ENCODE assay signal across 8 mouse cellular contexts in genomic region chr10:78411851-78412250, GRCm38 (mm10). TPM values are rescaled to one million over a fixed set of nuclear protein-coding genes. Genes with fewer than 3 reads are reported as not detected.
DNase-seq lines count a peak whose midpoint lies in the region; ATAC-seq lines count a peak whose summit lies in the region.

No protein-coding gene starts in this region.

- H3K4me1 ChIP-seq in forebrain, embryonic 11.5 days (replicated peaks; ENCODE audit: control insufficient read depth, insufficient read depth, low read length), result no peaks in the 10 kb centered on the region; the same call in 1 of the 2 replicates
- H3K4me1 ChIP-seq in limb, embryonic 15.5 days, result peaks cover 17% of the 10 kb centered on the region

- H3K4me2 ChIP-seq in forebrain, embryonic 11.5 days (ENCODE audit: low read depth, low read length, severe bottlenecking), result peak overlapping the region; percentile 81
- H3K4me2 ChIP-seq in limb, embryonic 15.5 days, result peak overlapping the region; percentile 67

- H3K27ac ChIP-seq in forebrain, embryonic 11.5 days (ENCODE audit: low read depth, low read length), result no peak overlapping the region
- H3K27ac ChIP-seq in limb, embryonic 15.5 days, result peak overlapping the region; percentile 91

- peak; percentile 15 for DNase-seq in embryo, embryonic 9.5 days (ENCODE audit: extremely low spot score)
- DNase-seq in embryo, embryonic 10 days (ENCODE audit: low spot score), result no peak
- DNase-seq in 3T3-L1 (ENCODE audit: low read depth, low spot score), result peak; percentile 46
- DNase-seq in forebrain, embryonic 11.5 days (ENCODE audit: low spot score), result no peak
- no peak for DNase-seq in Muller cell, postnatal 12 days (ENCODE audit: inconsistent ontology term)
- no peak for DNase-seq in thymus, postnatal 0 days (ENCODE audit: low spot score)

- H3K27me3 ChIP-seq in forebrain, embryonic 11.5 days (ENCODE audit: control insufficient read depth, insufficient read depth, low read length), result no peaks in the 10 kb centered on the region
- H3K27me3 ChIP-seq in limb, embryonic 15.5 days, result no peaks in the 10 kb centered on the region

- H3K36me3 ChIP-seq in forebrain, embryonic 11.5 days (ENCODE audit: control insufficient read depth, insufficient read depth, low read length), result peaks cover 3% of the 10 kb centered on the region; the same call in 1 of the 2 replicates
- H3K36me3 ChIP-seq in limb, embryonic 15.5 days, result peaks cover 43% of the 10 kb centered on the region

- peak overlapping the region; percentile 94 for H3K4me3 ChIP-seq in forebrain, embryonic 11.5 days (ENCODE audit: low read depth, low read length)
- H3K4me3 ChIP-seq in limb, embryonic 15.5 days, result peak overlapping the region; percentile 99

- WGBS in forebrain, embryonic 11.5 days, result 24% methylated on average over 8 of the region's 8 CpGs
- WGBS in limb, embryonic 15.5 days, result 13% methylated on average over 8 of the region's 8 CpGs

- peak overlapping the region; percentile 86 for H3K9ac ChIP-seq in forebrain, embryonic 11.5 days (ENCODE audit: low read length)
- H3K9ac ChIP-seq in limb, embryonic 15.5 days, result peak overlapping the region; percentile 96

- no peak for ATAC-seq in forebrain, embryonic 11.5 days (replicated peaks; ENCODE audit: low FRiP score)
- ATAC-seq in limb, embryonic 15.5 days (ENCODE audit: insufficient number of reproducible peaks, low FRiP score, low TSS enrichment, low read depth), result no peak
- no peak for ATAC-seq in frontal cortex, adult (ENCODE audit: low TSS enrichment)

- no peaks in the 10 kb centered on the region for H3K9me3 ChIP-seq in forebrain, embryonic 11.5 days (ENCODE audit: control insufficient read depth, low read length)
- no peaks in the 10 kb centered on the region for H3K9me3 ChIP-seq in limb, embryonic 15.5 days

RNA-seq across cellular contexts. Expression of gene Rrp1, which starts 1.0 kb away (rescaled TPM):
- polyA plus RNA-seq in forebrain, embryonic 11.5 days (2014; fragmentation: Nextera tagmentation; extraction: Ambion mirVana), result 290 and 324 TPM in 2 replicates
- polyA plus RNA-seq in limb, embryonic 15.5 days (2015; fragmentation: Nextera tagmentation; extraction: Ambion mirVana), result 259 and 289 TPM in 2 replicates
- 373 and 391 TPM in 2 replicates for polyA plus RNA-seq in thymus, postnatal 0 days (2015; fragmentation: Nextera tagmentation; extraction: Ambion mirVana)

RNA-seq across cellular contexts. Expression of gene Cstb, which starts 13.6 kb away (rescaled TPM):
- polyA plus RNA-seq in forebrain, embryonic 11.5 days (2014; fragmentation: Nextera tagmentation; extraction: Ambion mirVana), result 104 and 112 TPM in 2 replicates
- 313 and 319 TPM in 2 replicates for polyA plus RNA-seq in limb, embryonic 15.5 days (2015; fragmentation: Nextera tagmentation; extraction: Ambion mirVana)
- polyA plus RNA-seq in thymus, postnatal 0 days (2015; fragmentation: Nextera tagmentation; extraction: Ambion mirVana), result 1,727 and 1,921 TPM in 2 replicates

RNA-seq across cellular contexts. Expression of gene Pdxk, which starts 52.9 kb away (rescaled TPM):
- 8.0 and 9.2 TPM in 2 replicates for polyA plus RNA-seq in forebrain, embryonic 11.5 days (2014; fragmentation: Nextera tagmentation; extraction: Ambion mirVana)
- 11.9 and 13.1 TPM in 2 replicates for polyA plus RNA-seq in limb, embryonic 15.5 days (2015; fragmentation: Nextera tagmentation; extraction: Ambion mirVana)
- polyA plus RNA-seq in thymus, postnatal 0 days (2015; fragmentation: Nextera tagmentation; extraction: Ambion mirVana), result 16.4 and 17.9 TPM in 2 replicates

RNA-seq across cellular contexts. Expression of gene Agpat3, which starts 59.6 kb away (rescaled TPM):
- polyA plus RNA-seq in forebrain, embryonic 11.5 days (2014; fragmentation: Nextera tagmentation; extraction: Ambion mirVana), result 52.3 and 57.9 TPM in 2 replicates
- polyA plus RNA-seq in limb, embryonic 15.5 days (2015; fragmentation: Nextera tagmentation; extraction: Ambion mirVana), result 111 and 127 TPM in 2 replicates
- 139 and 152 TPM in 2 replicates for polyA plus RNA-seq in thymus, postnatal 0 days (2015; fragmentation: Nextera tagmentation; extraction: Ambion mirVana)

Comparison
In these comparisons a context has a peak if more than half of its experiments do, and no peak if none do; other contexts are left out.
1. DNase-seq: peak in embryo, embryonic 9.5 days (single experiment) and 3T3-L1 (single experiment); none in embryo, embryonic 10 days (single experiment), forebrain, embryonic 11.5 days (single experiment), Muller cell, postnatal 12 days (single experiment) and thymus, postnatal 0 days (single experiment).